In the genomic region with DNA sequence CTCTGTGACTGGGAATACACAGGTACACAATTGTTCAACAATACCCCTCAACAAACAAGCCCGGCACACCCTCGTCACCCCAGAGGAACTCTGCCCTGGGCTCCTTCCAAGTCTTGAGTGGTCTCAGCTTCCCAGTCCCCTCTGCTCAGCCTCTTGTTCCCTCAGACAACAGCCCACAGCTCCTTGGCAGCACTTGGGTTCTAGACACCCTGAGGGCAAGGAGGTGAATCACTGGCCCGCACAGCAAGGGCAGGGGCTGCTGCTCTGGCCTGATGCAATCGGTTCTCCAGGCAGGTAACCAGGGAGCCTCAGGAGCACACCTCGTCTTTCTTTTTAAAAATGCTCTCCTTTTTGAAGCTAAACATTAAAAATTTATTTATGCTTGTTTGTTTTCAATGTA, we compare ENCODE assay signal across 22 mouse cellular contexts. TPM values are rescaled to one million over a fixed set of nuclear protein-coding genes. Genes with fewer than 3 reads are reported as not detected.
DNase-seq lines count a peak whose midpoint lies in the region; ATAC-seq and TF ChIP-seq lines count a peak whose summit lies in the region.
"Had no signal": no experiment of that assay in that cellular context is flagged by ENCODE, and none has a peak within 500 bp of the region (broad histone marks: within the 10 kb centered on the region; RNA-seq: fewer than 3 reads in every experiment).

No protein-coding gene starts in this region.

- ATAC-seq in kidney, embryonic 14.5 days (ENCODE audit: low FRiP score, low TSS enrichment) = no peak
- ATAC-seq in midbrain, embryonic 16.5 days = no peak
- ATAC-seq: forebrain, embryonic 16.5 days; hindbrain, embryonic 16.5 days; inflammation-experienced regulatory T-cells, adult 6 months had no signal

- H3K27ac ChIP-seq in kidney, embryonic 14.5 days (ENCODE audit: low read depth, low read length) = no peak overlapping the region
- no peak overlapping the region for H3K27ac ChIP-seq in midbrain, embryonic 16.5 days (ENCODE audit: low read length)
- H3K27ac ChIP-seq: embryonic facial prominence, embryonic 15.5 days; heart, embryonic 13.5 days; hindbrain, embryonic 12.5 days had no signal

- H3K4me2 ChIP-seq in kidney, embryonic 14.5 days (replicated peaks; ENCODE audit: low read depth, low read length) = no peak overlapping the region
- no peak overlapping the region for H3K4me2 ChIP-seq in midbrain, embryonic 16.5 days (ENCODE audit: low read length)
- H3K4me2 ChIP-seq: embryonic facial prominence, embryonic 15.5 days; heart, embryonic 13.5 days; hindbrain, embryonic 12.5 days had no signal

- 66% methylated on average over 5 of the region's 5 CpGs for WGBS in lung, adult 2 months
- 74% methylated on average over 5 of the region's 5 CpGs for WGBS in kidney, embryonic 14.5 days
- WGBS in midbrain, embryonic 16.5 days = 81% methylated on average over 5 of the region's 5 CpGs

- no peak for TF ChIP-seq POLR2A in lung, adult 2 months (IDR thresholded peaks at IDR 0.05; ENCODE audit: borderline replicate concordance, extremely low read depth, low read depth, low read length)

- DNase-seq in NIH3T3 (ENCODE audit: low read depth) = peak; percentile 67
- DNase-seq in lung, adult 2 months = peak; percentile 20
- peak; percentile 41 for DNase-seq in lung, postnatal 25 days (ENCODE audit: low spot score)
- DNase-seq in gastrocnemius, postnatal 10 days = no peak
- no peak for DNase-seq in adrenal gland, adult 8-10 months
- DNase-seq: adrenal gland, postnatal 10 days; cerebellum, adult 11 months; cerebellum, adult 8-10 months; cerebellum, postnatal 14 days; embryo, embryonic 11 days; gastrocnemius, postnatal 14 days; heart, postnatal 4 days had no signal

- H3K27me3 ChIP-seq in kidney, embryonic 14.5 days (ENCODE audit: control insufficient read depth, insufficient read depth, low read length) = no peaks in the 10 kb centered on the region; the same call in 1 of the 2 replicates
- H3K27me3 ChIP-seq in midbrain, embryonic 16.5 days (ENCODE audit: control insufficient read depth, insufficient read depth, low read depth, low read length) = peaks cover 22% of the 10 kb centered on the region

- no peaks in the 10 kb centered on the region for H3K4me1 ChIP-seq in lung, adult 2 months (ENCODE audit: control insufficient read depth, insufficient read depth, low read length)
- peaks cover 7% of the 10 kb centered on the region; the same call in 1 of the 2 replicates for H3K4me1 ChIP-seq in kidney, embryonic 14.5 days (ENCODE audit: control insufficient read depth, insufficient read depth, low read length)
- peaks cover 8% of the 10 kb centered on the region for H3K4me1 ChIP-seq in midbrain, embryonic 16.5 days (ENCODE audit: control insufficient read depth, insufficient read depth, low read length)

- H3K4me3 ChIP-seq in lung, adult 2 months (replicated peaks; ENCODE audit: extremely low read depth, low read depth, low read length) = no peak overlapping the region
- H3K4me3 ChIP-seq in kidney, embryonic 14.5 days (ENCODE audit: low read length) = no peak overlapping the region
- no peak overlapping the region for H3K4me3 ChIP-seq in midbrain, embryonic 16.5 days (ENCODE audit: low read depth, low read length)
- H3K4me3 ChIP-seq: embryonic facial prominence, embryonic 15.5 days; heart, embryonic 13.5 days; hindbrain, embryonic 12.5 days had no signal

- no peak overlapping the region for H3K9ac ChIP-seq in kidney, embryonic 14.5 days (ENCODE audit: low read depth, low read length)
- no peak overlapping the region for H3K9ac ChIP-seq in midbrain, embryonic 16.5 days (ENCODE audit: low read depth, low read length)
- H3K9ac ChIP-seq: embryonic facial prominence, embryonic 15.5 days; heart, embryonic 13.5 days; hindbrain, embryonic 12.5 days had no signal

- no peaks in the 10 kb centered on the region for H3K9me3 ChIP-seq in kidney, embryonic 14.5 days (ENCODE audit: control insufficient read depth, low read length)
- no peaks in the 10 kb centered on the region for H3K9me3 ChIP-seq in midbrain, embryonic 16.5 days (replicated peaks; ENCODE audit: control insufficient read depth, low read length, poor library complexity, severe bottlenecking)
- H3K9me3 ChIP-seq: embryonic facial prominence, embryonic 15.5 days had no signal

- no peak for TF ChIP-seq CTCF in lung, adult 2 months (IDR thresholded peaks at IDR 0.05; ENCODE audit: insufficient read depth, low read length)

- no peaks in the 10 kb centered on the region for H3K36me3 ChIP-seq in kidney, embryonic 14.5 days (ENCODE audit: control insufficient read depth, insufficient read depth, low read length)
- peaks cover 2% of the 10 kb centered on the region; the same call in 1 of the 2 replicates for H3K36me3 ChIP-seq in midbrain, embryonic 16.5 days (ENCODE audit: control insufficient read depth, insufficient read depth, low read length)

RNA-seq across cellular contexts. Expression of a gene that starts 3.7 kb away (rescaled TPM):
- polyA plus RNA-seq in lung, adult 2 months (2012; rRNA removed) = 2.7 and 3.8 TPM in 2 replicates
- 2.7 and 3.0 TPM in 2 replicates for polyA plus RNA-seq in kidney, embryonic 14.5 days (2014; fragmentation: Nextera tagmentation; extraction: Ambion mirVana)
- 1 to 10 TPM in 1 of 2 experiments, under 1 TPM in 1; 0.68 to 1.1 TPM for total RNA-seq in gastrocnemius, postnatal 10 days (2021)
- 0.75 and 0.92 TPM in 2 replicates for polyA plus RNA-seq in midbrain, embryonic 16.5 days (2015; fragmentation: Nextera tagmentation; extraction: Ambion mirVana)
- total RNA-seq in adrenal gland, adult 8-10 months (2022) = under 1 TPM; 0.24 to 0.54 (median 0.38) TPM
- total RNA-seq: common myeloid progenitor, adult 5-6 weeks; granulocyte monocyte progenitor cell, adult 5-6 weeks had no signal
- polyA plus RNA-seq: inflammation-experienced regulatory T-cells, adult 6 months had no signal

RNA-seq across cellular contexts. Expression of a gene that starts 18.4 kb away (rescaled TPM):
- 82.2 and 93.8 TPM in 2 replicates for polyA plus RNA-seq in lung, adult 2 months (2012; rRNA removed)
- polyA plus RNA-seq in kidney, embryonic 14.5 days (2014; fragmentation: Nextera tagmentation; extraction: Ambion mirVana) = 29.0 and 40.1 TPM in 2 replicates
- total RNA-seq in gastrocnemius, postnatal 10 days (2021) = 100 to 1,000 TPM; 146 to 154 TPM
- polyA plus RNA-seq in midbrain, embryonic 16.5 days (2015; fragmentation: Nextera tagmentation; extraction: Ambion mirVana) = 66.9 and 69.5 TPM in 2 replicates
- 10 to 100 TPM; 41.5 to 67.2 (median 54.8) TPM for total RNA-seq in adrenal gland, adult 8-10 months (2022)

RNA-seq across cellular contexts. Expression of a gene that starts 41.4 kb away (rescaled TPM):
- polyA plus RNA-seq in lung, adult 2 months (2012; rRNA removed) = 10.7 and 11.5 TPM in 2 replicates
- 19.1 and 22.0 TPM in 2 replicates for polyA plus RNA-seq in kidney, embryonic 14.5 days (2014; fragmentation: Nextera tagmentation; extraction: Ambion mirVana)
- 1 to 10 TPM; 3.1 to 3.3 TPM for total RNA-seq in gastrocnemius, postnatal 10 days (2021)
- 21.2 and 23.1 TPM in 2 replicates for polyA plus RNA-seq in midbrain, embryonic 16.5 days (2015; fragmentation: Nextera tagmentation; extraction: Ambion mirVana)
- 10 to 100 TPM in 3 of 4 experiments, 1 to 10 TPM in 1; 8.7 to 13.8 (median 11.2) TPM for total RNA-seq in adrenal gland, adult 8-10 months (2022)

RNA-seq across cellular contexts. Expression of a gene that starts 46.1 kb away (rescaled TPM):
- 452 and 484 TPM in 2 replicates for polyA plus RNA-seq in lung, adult 2 months (2012; rRNA removed)
- polyA plus RNA-seq in kidney, embryonic 14.5 days (2014; fragmentation: Nextera tagmentation; extraction: Ambion mirVana) = 182 and 213 TPM in 2 replicates
- total RNA-seq in gastrocnemius, postnatal 10 days (2021) = 10 to 100 TPM; 60.6 to 74.5 TPM
- polyA plus RNA-seq in midbrain, embryonic 16.5 days (2015; fragmentation: Nextera tagmentation; extraction: Ambion mirVana) = 581 and 673 TPM in 2 replicates
- total RNA-seq in adrenal gland, adult 8-10 months (2022) = 100 to 1,000 TPM; 234 to 264 (median 239) TPM

RNA-seq across cellular contexts. Expression of a gene that starts 50.0 kb away (rescaled TPM):
- polyA plus RNA-seq in lung, adult 2 months (2012; rRNA removed) = 22.3 and 23.4 TPM in 2 replicates
- 30.9 and 31.5 TPM in 2 replicates for polyA plus RNA-seq in kidney, embryonic 14.5 days (2014; fragmentation: Nextera tagmentation; extraction: Ambion mirVana)
- total RNA-seq in gastrocnemius, postnatal 10 days (2021) = 10 to 100 TPM; 12.3 to 15.0 TPM
- 58.8 and 65.5 TPM in 2 replicates for polyA plus RNA-seq in midbrain, embryonic 16.5 days (2015; fragmentation: Nextera tagmentation; extraction: Ambion mirVana)
- total RNA-seq in adrenal gland, adult 8-10 months (2022) = 10 to 100 TPM; 13.8 to 23.0 (median 19.7) TPM
- total RNA-seq: common myeloid progenitor, adult 5-6 weeks; granulocyte monocyte progenitor cell, adult 5-6 weeks had no signal
- polyA plus RNA-seq: inflammation-experienced regulatory T-cells, adult 6 months had no signal

Comparison
In these comparisons a context has a peak if more than half of its experiments do, and no peak if none do; other contexts are left out.
1. DNase-seq: peak in NIH3T3 (single experiment), lung, adult 2 months (single experiment) and lung, postnatal 25 days (single experiment); none in gastrocnemius, postnatal 10 days (single experiment) and adrenal gland, adult 8-10 months (single experiment).